Mouse (Mus musculus): ENCODE results near the gene Sgsm3.

The Sgsm3 gene

DNA sequence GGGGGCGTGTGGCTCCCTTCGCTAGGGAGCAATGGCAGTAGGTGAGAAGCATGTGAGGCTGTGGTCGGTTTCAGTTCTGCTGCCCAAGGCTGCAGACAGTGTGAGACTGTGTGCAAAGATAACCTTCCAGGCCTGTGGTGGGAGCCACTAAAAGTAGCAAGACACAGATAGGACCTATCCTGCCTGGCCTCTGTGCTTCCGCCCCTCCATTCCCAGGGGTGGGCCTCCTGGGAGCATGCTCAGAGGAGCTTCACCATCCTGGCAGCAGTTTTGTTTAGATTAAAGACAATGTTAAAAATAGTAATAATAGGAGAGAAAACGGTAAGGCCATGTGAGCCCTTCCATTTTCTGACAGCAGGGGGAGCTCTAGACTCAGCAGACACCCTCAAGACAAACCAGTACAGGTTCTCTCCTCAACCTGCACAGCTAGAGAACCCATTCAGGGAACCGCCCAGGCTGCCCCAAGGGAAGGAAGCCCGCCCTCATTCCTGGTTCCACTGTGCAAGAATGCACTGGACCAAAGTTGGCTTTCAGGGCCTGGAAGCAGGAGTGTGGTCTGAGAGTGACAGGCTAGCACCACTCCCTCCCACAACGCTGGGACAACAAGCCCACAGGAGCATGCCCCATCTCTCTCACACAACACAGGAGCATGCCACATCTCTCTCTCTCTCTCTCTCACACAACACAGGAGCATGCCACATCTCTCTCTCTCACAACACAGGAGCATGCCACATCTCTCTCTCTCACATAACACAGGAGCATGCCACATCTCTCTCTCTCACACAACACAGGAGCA is 50.0 kb downstream of the Sgsm3 start:
- peak; percentile 79 for DNase-seq

DNA sequence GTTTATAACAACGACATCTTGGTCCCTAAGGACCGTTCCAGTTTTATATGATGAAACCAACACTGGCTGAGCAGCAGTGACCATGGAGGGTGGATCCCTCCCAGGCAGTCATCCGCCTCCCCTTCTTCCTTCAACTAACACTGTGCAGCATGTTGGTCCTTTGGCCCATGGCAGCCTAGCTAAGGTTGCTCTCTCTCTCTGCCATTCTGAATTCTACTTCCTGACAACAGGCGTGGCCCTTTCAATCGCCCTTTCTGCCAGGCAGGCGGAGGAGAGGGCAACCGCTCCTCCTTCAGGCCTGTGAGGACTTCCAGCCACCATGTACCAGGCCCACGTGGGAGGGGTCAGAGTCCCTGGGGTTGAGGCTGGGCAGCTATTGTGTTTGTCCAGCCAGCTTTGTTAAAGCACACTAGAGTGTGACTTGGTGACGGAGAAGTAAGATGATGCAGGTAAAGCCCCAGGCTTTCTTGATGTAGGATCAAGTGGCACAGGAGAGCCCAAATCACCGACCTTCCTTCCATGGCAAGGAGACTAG is 53.4 kb downstream of the Sgsm3 start:
- DNase-seq = no peak

DNA sequence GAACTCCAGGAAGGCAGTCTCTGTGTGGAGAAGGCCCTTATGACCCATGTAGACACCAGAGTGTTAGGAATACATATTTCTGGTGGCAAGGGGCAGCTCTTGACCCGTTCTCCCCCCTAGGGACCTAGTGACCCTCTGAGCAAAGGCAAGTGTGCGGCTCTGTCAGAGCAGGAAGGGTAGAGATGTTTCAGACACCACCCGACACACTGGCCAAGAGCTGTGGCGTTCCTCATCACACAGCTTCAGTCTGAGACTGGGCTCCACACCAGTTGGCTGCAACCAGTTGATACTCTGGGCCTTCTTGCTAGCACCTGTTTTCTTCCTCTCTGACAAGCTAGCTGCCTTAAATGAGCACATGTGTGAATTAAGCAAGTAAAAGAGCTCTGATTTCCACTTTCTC is 54.0 kb downstream of the Sgsm3 start:
- no peak for DNase-seq

DNA sequence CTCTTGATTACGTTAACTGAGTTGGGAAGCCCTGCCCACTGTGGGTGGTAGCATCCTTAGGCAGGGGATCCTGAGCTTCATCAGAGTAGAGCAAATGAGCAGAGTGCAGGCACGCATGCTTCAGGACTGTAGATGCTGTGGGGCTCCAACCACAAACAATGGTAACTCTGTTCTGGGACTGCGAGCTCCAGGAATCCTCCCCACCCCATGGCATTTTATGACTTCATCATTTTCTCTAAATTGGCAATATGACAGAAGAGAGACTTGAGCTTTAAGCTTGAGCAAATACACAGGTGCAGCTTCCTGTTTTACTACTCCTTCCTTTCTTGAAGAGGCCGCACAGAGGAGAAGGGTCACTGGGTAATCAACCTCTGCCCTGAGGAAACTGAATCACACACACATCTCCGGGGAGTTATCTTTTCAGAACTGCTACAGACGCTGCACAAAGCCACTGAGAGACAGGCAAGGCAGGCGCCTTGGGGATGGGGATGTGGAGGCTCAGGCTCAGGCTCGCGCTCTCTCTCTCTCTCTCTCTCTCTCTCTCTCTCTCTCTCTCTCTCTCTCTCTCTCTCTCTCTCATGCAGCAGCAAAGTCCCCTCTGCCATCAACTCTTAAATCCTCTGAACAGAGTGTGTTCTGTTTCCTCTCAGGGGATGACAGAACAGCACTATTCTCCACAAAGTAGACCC is 55.5 kb downstream of the Sgsm3 start:
- peak; percentile 42 for DNase-seq

DNA sequence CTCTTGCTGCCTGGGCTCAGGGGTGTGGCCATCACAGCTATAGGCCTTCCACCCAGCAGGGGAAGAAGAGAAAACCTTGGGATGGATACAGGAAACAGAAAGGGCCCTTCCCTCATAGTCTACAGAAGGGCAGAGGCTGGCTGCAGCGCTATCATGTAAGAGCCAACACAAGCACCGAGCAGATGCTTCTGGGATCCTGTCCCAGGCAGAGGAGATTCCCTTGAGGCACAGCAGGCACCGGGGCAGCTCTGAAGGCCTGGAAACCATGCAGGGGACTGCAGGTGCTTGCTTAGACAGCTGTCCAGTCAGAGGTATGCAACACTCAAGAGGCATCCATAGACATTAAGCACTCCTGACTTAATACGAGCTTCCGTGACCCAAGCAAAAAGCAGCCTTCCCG is 56.6 kb downstream of the Sgsm3 start:
- no peak for DNase-seq

DNA sequence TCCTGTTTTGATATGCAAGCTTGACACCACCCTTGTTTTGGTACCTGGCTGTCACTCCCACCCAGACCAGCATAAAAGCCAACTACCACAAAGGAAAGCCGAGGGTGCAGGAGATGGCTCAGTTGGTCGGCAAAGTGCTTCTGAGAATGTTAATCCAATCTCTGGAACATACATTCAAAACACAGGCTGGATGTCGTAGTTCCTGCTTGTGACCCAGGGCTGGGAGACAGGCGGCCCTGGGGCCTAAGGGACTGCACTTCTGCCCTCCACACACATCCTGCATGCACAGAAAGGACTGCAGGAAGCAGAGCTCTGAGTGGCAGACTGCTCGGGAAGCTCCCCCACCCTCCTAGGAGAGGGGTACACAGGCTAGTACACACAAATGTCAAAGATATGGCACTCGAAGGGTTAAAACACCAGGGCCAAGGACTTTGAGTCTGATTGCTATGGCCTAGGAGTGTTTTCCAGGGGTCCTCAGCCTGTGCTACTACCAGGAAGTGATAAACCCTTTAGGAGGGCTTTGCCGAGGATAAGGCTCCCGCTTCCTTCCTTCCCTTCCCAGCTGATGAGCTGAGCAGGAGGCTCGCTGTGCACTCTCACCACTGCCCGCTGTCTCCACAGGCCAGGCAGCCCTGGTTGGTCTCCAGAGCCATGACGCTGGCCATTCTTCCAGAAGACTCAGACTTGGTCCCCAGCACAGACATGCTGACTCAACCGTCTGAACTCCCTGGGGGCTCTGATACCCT is 58.0 kb downstream of the Sgsm3 start:
- no peak for DNase-seq

DNA sequence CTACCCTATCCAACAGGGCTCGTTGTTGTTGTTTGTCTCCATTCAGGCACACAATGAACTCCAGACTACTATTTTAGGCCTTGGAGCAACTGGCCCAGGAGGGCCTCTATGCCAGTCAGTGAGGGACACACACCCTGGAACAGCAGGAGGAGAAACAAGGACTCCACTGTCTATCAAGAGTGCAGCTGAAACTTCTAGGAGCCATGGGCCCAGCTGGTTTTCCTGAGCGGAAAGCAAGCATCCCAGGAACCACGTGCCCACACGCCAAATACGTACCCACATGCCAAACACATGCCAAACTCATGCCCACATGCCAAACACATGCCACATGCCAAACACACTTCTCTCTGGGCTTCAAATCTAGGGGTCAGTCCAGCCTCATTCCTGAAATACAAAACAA is 60.9 kb downstream of the Sgsm3 start:
- DNase-seq = no peak

DNA sequence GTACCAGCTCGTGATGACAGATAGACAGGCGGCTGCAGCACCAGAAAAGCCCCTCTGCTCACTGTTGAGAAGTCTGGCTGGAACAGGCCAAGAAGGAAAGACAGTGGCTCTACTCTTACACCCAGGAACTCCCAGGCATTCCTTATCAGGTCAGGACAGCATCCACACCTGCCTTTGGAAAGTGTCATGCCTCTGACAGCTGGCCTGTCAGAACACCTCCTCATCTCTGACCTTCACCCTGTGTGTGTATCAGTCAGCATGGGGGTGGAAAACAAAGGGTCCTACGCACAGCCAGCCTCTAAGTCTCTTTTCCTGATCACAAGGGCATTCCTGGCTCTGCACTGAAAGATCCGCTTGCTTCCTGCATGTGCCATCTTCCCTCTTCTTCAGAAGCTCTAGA is 64.2 kb downstream of the Sgsm3 start:
- no peak for DNase-seq

DNA sequence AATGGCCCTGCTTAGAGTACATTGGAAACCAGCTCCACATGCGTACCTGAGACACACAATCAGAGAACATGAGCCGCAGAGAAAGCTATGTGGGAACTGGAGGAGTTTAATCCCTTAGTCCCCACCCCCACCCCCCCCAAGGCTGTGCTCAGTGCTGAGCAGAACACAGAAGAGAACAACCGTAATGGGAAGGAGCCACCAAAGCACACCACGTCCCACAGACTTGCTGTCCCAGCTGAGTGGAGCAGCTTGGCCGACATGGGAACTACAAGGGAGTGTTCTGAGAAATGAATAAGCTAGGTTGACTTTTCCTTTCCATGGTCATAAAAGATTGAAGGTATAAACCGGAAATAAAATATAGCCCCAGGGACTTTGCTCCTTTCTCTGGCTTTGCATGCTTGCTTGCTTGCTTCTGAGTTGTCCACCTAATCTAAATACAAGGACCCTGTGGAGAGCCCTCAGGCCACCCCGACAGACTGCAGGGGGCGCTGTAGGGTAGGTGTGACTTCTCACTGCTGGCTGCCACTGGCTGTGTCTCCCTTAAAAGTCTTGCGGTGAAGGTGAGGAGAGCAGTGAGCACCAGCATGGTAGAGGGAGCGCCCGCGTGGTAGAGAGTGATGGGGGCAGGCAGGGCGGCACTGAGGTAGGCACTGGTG is 64.8 kb downstream of the Sgsm3 start:
- peak; percentile 49 for DNase-seq

DNA sequence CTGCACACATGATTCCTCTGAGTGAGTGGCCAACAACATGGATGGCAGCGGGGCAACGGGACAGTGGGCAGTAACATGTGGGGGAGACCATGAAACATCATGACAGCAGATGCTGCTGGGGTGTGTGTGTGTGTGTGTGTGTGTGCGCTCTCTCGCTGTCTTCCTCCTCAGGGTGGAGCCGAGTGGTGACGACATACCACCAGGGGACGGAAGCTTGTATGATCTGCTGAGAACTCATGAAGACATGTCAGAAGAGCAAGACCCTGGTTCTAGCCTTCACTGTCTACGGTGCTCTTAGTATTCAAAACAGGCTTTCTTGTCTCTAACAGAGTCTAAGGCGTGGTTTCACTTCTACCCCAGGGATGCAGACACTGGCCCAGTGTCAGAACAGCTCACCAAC is 66.9 kb downstream of the Sgsm3 start:
- no peak for DNase-seq

DNA sequence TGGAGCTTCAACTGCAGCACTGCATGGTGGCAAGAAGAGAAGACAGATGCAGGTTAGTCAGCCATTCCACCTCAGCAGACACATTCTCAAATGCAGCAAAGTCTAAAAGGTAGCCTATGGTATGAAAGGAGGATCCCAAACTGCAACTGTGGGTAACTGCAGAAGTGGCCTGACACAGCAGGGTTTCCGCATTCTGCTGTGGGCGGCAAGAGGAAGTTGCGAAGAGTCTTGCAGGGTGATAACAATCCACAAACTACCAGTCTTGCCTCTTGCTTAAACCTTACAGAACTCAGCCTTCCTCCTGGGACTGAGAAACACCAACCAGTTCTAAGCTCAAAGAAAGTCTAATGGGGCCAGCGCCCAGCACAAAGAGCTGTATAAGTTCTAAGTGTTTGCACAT is 67.8 kb downstream of the Sgsm3 start:
- no peak for DNase-seq

DNA sequence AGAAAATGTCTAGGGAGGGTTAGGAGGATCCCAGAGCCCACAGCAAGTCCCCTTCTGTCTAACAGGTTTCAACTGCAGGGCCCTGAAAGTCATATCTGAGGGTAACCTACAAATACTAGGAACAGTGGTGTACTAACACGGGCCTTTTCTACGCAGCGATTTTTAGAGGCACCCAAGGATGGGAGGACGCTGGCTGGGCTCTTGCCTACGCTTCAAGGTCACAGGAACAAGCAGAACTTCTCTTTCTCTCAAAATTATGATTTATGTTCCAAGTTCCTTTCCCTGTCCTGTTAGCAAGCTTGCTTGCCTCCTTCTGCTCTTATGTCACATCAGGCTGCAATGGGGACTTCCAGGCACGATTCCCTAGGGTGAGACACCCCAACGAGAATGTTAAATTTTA is 68.5 kb downstream of the Sgsm3 start:
- DNase-seq = no peak

DNA sequence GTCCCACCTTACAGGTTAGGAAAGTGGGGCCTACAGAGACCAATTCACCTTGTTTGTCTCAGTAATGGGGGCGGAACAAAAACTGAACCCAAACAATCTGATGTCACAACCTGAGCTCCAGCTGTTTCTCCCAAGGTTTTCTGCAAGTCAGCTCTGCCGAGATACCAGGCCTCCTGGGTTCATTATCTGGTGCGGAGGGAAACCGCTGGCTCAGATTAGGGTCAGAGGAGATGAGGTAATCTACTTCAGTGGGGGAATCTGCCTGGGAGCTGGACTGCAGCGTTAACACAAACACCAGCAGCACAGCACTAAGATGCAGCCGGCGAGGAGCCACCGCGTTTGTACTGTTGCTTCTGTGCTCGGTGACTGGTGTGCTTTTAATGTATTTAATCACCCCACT is 69.9 kb downstream of the Sgsm3 start:
- DNase-seq = no peak

DNA sequence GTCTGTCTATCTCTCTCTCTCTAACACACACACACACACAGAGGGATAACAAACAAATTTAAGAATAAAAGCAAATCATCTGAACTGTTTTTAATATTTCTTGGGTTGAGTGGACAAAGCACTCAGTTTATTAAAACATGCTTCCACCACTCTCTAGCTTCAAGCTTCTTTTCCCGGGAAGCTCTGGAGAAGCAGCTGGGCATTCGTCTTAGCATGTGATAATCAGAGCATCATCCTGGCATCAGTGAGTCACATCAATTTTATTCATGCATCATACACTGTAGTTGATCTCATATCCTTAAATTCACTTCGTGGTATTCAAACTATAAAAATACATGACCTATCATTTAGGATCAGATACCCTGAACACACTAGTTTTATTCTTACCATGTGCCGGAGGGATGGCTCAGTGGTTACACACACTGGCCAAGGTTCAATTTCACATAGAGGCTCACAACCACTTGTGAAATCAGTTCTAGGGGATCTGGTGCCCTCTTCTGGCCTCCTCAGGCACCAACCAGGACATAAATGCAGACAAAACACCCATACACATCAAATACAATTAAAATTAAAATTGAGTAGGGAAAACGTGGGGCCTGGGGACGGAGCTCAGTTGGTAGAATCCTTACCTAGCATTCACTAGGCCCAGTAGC is 72.0 kb downstream of the Sgsm3 start:
- DNase-seq = peak; percentile 49

DNA sequence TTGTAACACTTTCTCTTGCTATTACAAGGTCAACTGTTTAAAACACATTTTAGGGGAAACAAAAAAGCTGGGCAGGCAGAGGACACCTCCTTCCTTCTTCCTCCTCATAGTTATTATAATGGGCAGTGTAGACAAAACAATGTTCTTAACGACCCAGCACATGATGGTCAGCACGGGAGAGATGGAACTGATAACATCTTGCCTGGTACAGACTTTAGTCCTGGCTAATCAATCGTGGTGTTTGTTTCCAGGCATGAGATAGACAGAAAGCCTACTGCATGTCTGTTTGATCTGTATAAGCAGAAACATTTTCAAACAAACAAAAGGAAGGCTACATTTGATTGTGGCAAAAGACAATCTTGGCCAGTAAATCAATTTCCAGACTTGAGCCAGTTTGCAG is 72.9 kb downstream of the Sgsm3 start:
- no peak for DNase-seq

DNA sequence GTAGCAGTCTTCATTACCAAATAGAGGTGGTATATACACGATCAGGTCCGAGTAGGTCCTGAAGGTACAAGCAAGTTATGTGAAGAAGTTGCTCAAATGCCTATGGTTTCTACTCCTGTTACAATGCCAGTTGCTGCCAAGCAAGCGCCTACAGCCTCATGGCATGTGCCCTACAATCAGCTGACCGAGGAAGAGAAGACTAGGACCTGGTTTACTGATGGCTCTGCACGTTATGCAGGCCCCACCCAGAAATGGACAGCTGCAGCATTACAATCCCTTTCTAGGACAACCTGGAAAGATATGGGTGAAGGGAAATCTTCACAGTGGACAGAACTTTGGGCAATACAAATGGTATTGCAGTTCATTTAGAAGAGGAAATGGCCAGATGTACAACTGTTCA is 74.9 kb downstream of the Sgsm3 start:
- DNase-seq = no peak

DNA sequence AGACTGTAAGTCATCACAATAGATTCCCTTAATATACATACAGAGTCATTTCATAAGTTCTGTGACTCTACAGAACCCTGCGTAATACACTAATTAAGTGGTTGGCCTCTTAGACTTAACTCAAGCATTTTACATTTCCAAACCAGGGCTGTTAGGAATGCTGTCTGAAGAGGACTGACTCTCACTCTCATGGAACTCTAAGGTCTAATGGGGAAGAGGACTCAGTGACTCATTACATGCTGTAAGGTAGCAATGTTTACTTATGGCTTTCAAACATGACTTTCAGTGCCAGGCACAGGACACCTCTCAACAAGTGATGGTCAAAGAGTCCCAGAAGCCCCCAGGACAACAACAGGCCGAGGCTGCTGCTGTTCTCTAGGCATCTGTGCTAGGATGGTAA is 77.9 kb downstream of the Sgsm3 start:
- no peak for DNase-seq

DNA sequence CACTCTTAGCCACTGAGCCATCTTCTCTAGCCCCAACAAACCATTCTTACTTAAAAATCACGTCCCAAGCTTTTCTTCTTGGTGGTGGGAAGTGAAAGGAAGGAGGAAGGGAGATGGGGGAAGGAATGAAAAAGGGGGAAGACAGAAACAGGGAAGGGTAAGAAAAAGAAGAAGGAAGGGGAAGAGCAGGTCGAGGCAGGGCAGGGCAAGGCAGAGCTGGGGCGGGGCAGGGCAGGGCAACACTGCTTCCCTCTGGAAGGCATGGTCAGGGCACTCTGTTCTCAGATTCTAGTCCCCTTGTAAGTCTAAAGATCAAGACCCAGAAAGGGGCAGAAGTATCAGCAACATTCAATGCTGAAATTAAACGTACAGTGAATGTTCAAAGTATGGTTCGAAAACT is 80.2 kb downstream of the Sgsm3 start:
- no peak for DNase-seq

DNA sequence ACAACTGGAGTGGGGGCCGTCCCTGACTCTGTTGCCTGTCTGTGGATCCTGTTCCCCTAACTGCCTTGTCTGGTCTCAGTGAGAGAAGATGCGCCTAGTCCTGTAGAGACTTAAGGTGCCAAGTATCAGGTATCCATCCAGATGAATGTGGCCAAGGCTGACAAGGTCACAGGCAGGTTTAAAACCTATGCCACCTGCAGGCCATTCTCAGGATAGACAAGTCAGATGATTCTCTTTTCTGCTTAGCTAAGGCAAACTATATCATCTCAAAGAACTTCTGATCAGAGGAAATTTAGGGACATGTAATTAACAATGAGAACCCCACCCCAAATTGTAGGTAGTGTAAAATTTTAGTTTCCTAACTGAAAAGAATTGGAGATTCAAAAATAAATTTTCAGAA is 83.4 kb downstream of the Sgsm3 start:
- no peak for DNase-seq

All from embryo, embryonic 11 days (tissue).